ENCODE assay signal across 7 mouse cellular contexts in genomic region chr1:34432776-34433481, GRCm38 (mm10). TPM values are rescaled to one million over a fixed set of nuclear protein-coding genes. Genes with fewer than 3 reads are reported as not detected.
DNase-seq lines count a peak whose midpoint lies in the region; ATAC-seq and TF ChIP-seq lines count a peak whose summit lies in the region.

No protein-coding gene starts in this region.

- TF ChIP-seq CTCF in heart, postnatal 0 days (IDR thresholded peaks at IDR 0.05; ENCODE audit: low read depth), result no peak

- no peak for DNase-seq in ES-E14 (ENCODE audit: low read depth, low spot score)
- peak; percentile 78 for DNase-seq in embryo, embryonic 9.5 days (ENCODE audit: extremely low spot score)
- DNase-seq in heart, postnatal 0 days (ENCODE audit: low spot score), result peak; percentile 65
- DNase-seq in layer of hippocampus, postnatal 36 days, result peak; percentile 34 to 35
- peak; percentile 40 for DNase-seq in right cerebral cortex, postnatal 4 days

- ATAC-seq in CD4-positive, CD25-positive, alpha-beta regulatory T cell, adult 4 months, result peak; percentile 57
- 0 out of 2 replicates have a peak, but pooled peaks have one; percentile 12 for ATAC-seq in heart, postnatal 0 days (ENCODE audit: insufficient read depth, low read depth)

- H3K9ac ChIP-seq in ES-E14 (ENCODE audit: insufficient read depth, low read depth, low read length, poor library complexity, severe bottlenecking), result peak overlapping the region; percentile 50; the same call in 1 of the 2 replicates
- peak overlapping the region; percentile 53 for H3K9ac ChIP-seq in heart, postnatal 0 days (replicated peaks; ENCODE audit: low read depth, low read length)

- H3K4me3 ChIP-seq in ES-E14 (ENCODE audit: insufficient read depth in 1 of 2, low read depth in 1 of 2, low read length in 2 of 2, poor library complexity in 1 of 2, severe bottlenecking in 1 of 2), result peak overlapping the region; percentile 52 to 62
- peak overlapping the region; percentile 54 for H3K4me3 ChIP-seq in heart, postnatal 0 days (ENCODE audit: low read depth, low read length)
- H3K4me3 ChIP-seq in macrophage (ENCODE audit: inconsistent target), result peak overlapping the region; percentile 50

- peaks cover 4% of the 10 kb centered on the region for H3K79me2 ChIP-seq in macrophage (ENCODE audit: inconsistent target)

- H3K27ac ChIP-seq in ES-E14 (ENCODE audit: insufficient read depth, low read depth, low read length, poor library complexity, severe bottlenecking), result 0 out of 2 replicates have a peak overlapping the region, but pooled peaks have one; percentile 26
- H3K27ac ChIP-seq in heart, postnatal 0 days (ENCODE audit: low read depth), result peak overlapping the region; percentile 77
- H3K27ac ChIP-seq in macrophage, result peak overlapping the region; percentile 82

- no peaks in the 10 kb centered on the region for H3K27me3 ChIP-seq in heart, postnatal 0 days (ENCODE audit: control insufficient read depth, insufficient read depth, low read length)

- H3K36me3 ChIP-seq in ES-E14 (ENCODE audit: control insufficient read depth, insufficient read depth, low read length, poor library complexity, severe bottlenecking) (peaks cover 4% of the 10 kb centered on the region; the same call in 1 of the 2 replicates), macrophage (ENCODE audit: inconsistent target) (peaks cover 39% of the 10 kb centered on the region)
- H3K36me3 ChIP-seq in heart, postnatal 0 days (replicated peaks; ENCODE audit: control insufficient read depth, insufficient read depth, low read length), result peaks cover 6% of the 10 kb centered on the region; the same call in 1 of the 2 replicates

- H3K4me2 ChIP-seq in heart, postnatal 0 days (ENCODE audit: low read depth, low read length), result peak overlapping the region; percentile 66

- H3K9me3 ChIP-seq in ES-E14 (ENCODE audit: control insufficient read depth, insufficient read depth, low read depth, low read length), result peaks cover 3% of the 10 kb centered on the region; the same call in 1 of the 2 replicates
- no peaks in the 10 kb centered on the region for H3K9me3 ChIP-seq in heart, postnatal 0 days (replicated peaks; ENCODE audit: control insufficient read depth, low read length)

- peaks cover 2 to 3% of the 10 kb centered on the region in 2 experiments; a peak in 2 of 4 replicates for H3K4me1 ChIP-seq in ES-E14 (ENCODE audit: control insufficient read depth in 2 of 2, insufficient read depth in 2 of 2, low read length in 2 of 2, poor library complexity in 1 of 2)
- peaks cover 6% of the 10 kb centered on the region for H3K4me1 ChIP-seq in heart, postnatal 0 days (ENCODE audit: control insufficient read depth, insufficient read depth)

- in situ Hi-C loops in ES-E14 (cut with MboI; ENCODE audit: low sequenced_read_pairs in 2 of 2, unreplicated experiment in 2 of 2), result no loop called here

- no peak for TF ChIP-seq EP300 in heart, postnatal 0 days (IDR thresholded peaks at IDR 0.05; ENCODE audit: low read depth)

- WGBS in heart, postnatal 0 days, result 14% methylated on average over 35 of the region's 35 CpGs
- 25% methylated on average over 34 of the region's 35 CpGs for WGBS in macrophage (ENCODE audit: missing documents)

TF ChIP-seq in ES-E14, 5 proteins besides CTCF, POLR2A, EP300 and RAD21:
- no peak for TF ChIP-seq ZC3H11A (IDR thresholded peaks at IDR 0.05; ENCODE audit: borderline replicate concordance, low read depth, low read length)
- no peak for TF ChIP-seq CHD2 (IDR thresholded peaks at IDR 0.05; ENCODE audit: low read depth, low read length)
- TF ChIP-seq HCFC1 (IDR thresholded peaks at IDR 0.05; ENCODE audit: borderline replicate concordance, insufficient read depth, low read length), result no peak
- TF ChIP-seq ZNF384 (IDR thresholded peaks at IDR 0.05; ENCODE audit: low read depth, low read length), result no peak
- TF ChIP-seq MAFK (IDR thresholded peaks at IDR 0.05; ENCODE audit: insufficient read depth, low read depth, low read length), result no peak

RNA-seq across cellular contexts. Expression of gene Ccdc115, which starts 6.5 kb away (rescaled TPM):
- polyA plus RNA-seq in CD4-positive, CD25-positive, alpha-beta regulatory T cell, adult 4 months (2017; shearing (Covaris generic)), result 10 to 100 TPM; 37.2 to 56.6 TPM
- total RNA-seq in ES-E14 (2012; rRNA removed), result 21.6 and 26.6 TPM in 2 replicates
- 29.2 and 30.5 TPM in 2 replicates for total RNA-seq in heart, postnatal 0 days (2014; rRNA removed; ENCODE audit: low replicate concordance)
- 29.7 and 32.4 TPM in 2 replicates for polyA plus RNA-seq in heart, postnatal 0 days (2015; fragmentation: Nextera tagmentation; extraction: Ambion mirVana)
- 10 to 100 TPM; 17.5 to 19.3 TPM for total RNA-seq in layer of hippocampus, postnatal 36 days (2021)
- 10 to 100 TPM in 17 of 26 experiments, 1 to 10 TPM in 9; 3.7 to 37.4 (median 15.7) TPM for total RNA-seq in macrophage (2018; cell fraction: chromatin; rRNA removed)
- total RNA-seq in macrophage (2018; cell fraction: cytosol; rRNA removed), result 10 to 100 TPM; 16.6 to 50.3 (median 38.0) TPM
- 10 to 100 TPM in 22 of 26 experiments, 1 to 10 TPM in 4; 8.3 to 41.2 (median 16.2) TPM for total RNA-seq in macrophage (2018; cell fraction: nucleus; rRNA removed)
- 47.2 to 87.1 TPM (median 69.5 TPM) in 3 replicates for polyA plus RNA-seq in macrophage (2018)

RNA-seq across cellular contexts. Expression of gene Imp4, which starts 6.7 kb away (rescaled TPM):
- 100 to 1,000 TPM; 140 to 143 TPM for polyA plus RNA-seq in CD4-positive, CD25-positive, alpha-beta regulatory T cell, adult 4 months (2017; shearing (Covaris generic))
- 103 and 111 TPM in 2 replicates for total RNA-seq in ES-E14 (2012; rRNA removed)
- total RNA-seq in heart, postnatal 0 days (2014; rRNA removed; ENCODE audit: low replicate concordance), result 12.4 and 45.3 TPM in 2 replicates
- 41.6 and 42.5 TPM in 2 replicates for polyA plus RNA-seq in heart, postnatal 0 days (2015; fragmentation: Nextera tagmentation; extraction: Ambion mirVana)
- total RNA-seq in layer of hippocampus, postnatal 36 days (2021), result 10 to 100 TPM; 32.8 to 36.6 TPM
- total RNA-seq in macrophage (2018; cell fraction: chromatin; rRNA removed), result 10 to 100 TPM in 23 of 26 experiments, 1 to 10 TPM in 3; 8.6 to 34.8 (median 20.0) TPM
- 10 to 100 TPM; 19.7 to 39.7 (median 30.6) TPM for total RNA-seq in macrophage (2018; cell fraction: cytosol; rRNA removed)
- total RNA-seq in macrophage (2018; cell fraction: nucleus; rRNA removed), result 10 to 100 TPM; 12.2 to 31.7 (median 17.3) TPM
- 28.5 to 54.8 TPM (median 40.6 TPM) in 3 replicates for polyA plus RNA-seq in macrophage (2018)

RNA-seq across cellular contexts. Expression of gene Ptpn18, which starts 26.6 kb away (rescaled TPM):
- polyA plus RNA-seq in CD4-positive, CD25-positive, alpha-beta regulatory T cell, adult 4 months (2017; shearing (Covaris generic)), result 100 to 1,000 TPM; 127 to 195 TPM
- 2.6 and 4.0 TPM in 2 replicates for total RNA-seq in ES-E14 (2012; rRNA removed)
- total RNA-seq in heart, postnatal 0 days (2014; rRNA removed; ENCODE audit: low replicate concordance), result 4.7 TPM in 1 of 2 replicates, not detected in the other
- polyA plus RNA-seq in heart, postnatal 0 days (2015; fragmentation: Nextera tagmentation; extraction: Ambion mirVana), result 10.7 and 13.8 TPM in 2 replicates
- total RNA-seq in layer of hippocampus, postnatal 36 days (2021), result 1 to 10 TPM; 5.0 to 5.7 TPM
- total RNA-seq in macrophage (2018; cell fraction: chromatin; rRNA removed), result 100 to 1,000 TPM in 1 of 26 experiments, 10 to 100 TPM in 19, 1 to 10 TPM in 6; 5.1 to 103 (median 27.0) TPM
- total RNA-seq in macrophage (2018; cell fraction: cytosol; rRNA removed), result 100 to 1,000 TPM; 104 to 196 (median 155) TPM
- 10 to 100 TPM; 15.2 to 72.0 (median 34.0) TPM for total RNA-seq in macrophage (2018; cell fraction: nucleus; rRNA removed)
- polyA plus RNA-seq in macrophage (2018), result 43.6 to 172 TPM (median 169 TPM) in 3 replicates

Comparison
In these comparisons a context has a peak if more than half of its experiments do, and no peak if none do; other contexts are left out.
1. H3K27ac ChIP-seq: peak in every context shown above with its lines; median percentile 82 in macrophage; 77 in heart, postnatal 0 days; 26 in ES-E14.